Mouse (Mus musculus): ENCODE results near the gene Iqcf5. TPM values are rescaled to one million over a fixed set of nuclear protein-coding genes. Genes with fewer than 3 reads are reported as not detected.

The Iqcf5 gene
- polyA plus RNA-seq, 1 experiment, result not detected

DNA sequence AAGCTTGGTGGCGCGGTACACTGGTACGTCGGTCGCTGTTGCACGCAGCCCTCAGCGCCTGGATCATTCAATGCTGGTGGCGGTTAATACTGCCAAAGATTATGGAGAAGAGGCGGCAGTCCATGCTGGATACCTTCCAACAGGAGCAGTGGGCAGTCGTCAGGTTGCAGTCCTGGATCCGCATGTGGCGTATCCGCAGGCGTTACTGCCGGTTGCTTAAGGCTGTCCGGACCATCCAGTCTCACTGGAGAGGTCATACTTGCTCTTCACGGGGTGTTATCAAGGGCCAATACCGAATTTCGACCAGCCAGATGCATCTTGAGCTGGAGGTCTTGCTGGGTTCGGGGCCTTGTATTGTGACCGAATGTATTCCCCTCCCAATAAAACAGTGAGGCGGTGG, 12.5 kb upstream of the Iqcf5 start:
- Histone ChIP-seq H3K27me3 (ENCODE audit: control insufficient read depth, insufficient read depth, low read length) (no peaks in the 10 kb centered on the region), H3K36me3 (ENCODE audit: control insufficient read depth, insufficient read depth, low read length) (no peaks in the 10 kb centered on the region), H3K4me3 (ENCODE audit: low read depth, low read length) (no peak overlapping the region), H3K4me1 (ENCODE audit: control insufficient read depth, insufficient read depth, insufficient read length, low read length) (no peaks in the 10 kb centered on the region), H3K27ac (ENCODE audit: insufficient read depth, low read depth, low read length) (no peak overlapping the region)
- 84% methylated on average over 22 of the region's 22 CpGs for WGBS
- TF ChIP-seq POLR2A (IDR thresholded peaks at IDR 0.05; ENCODE audit: low read depth, low read length) (no peak), CTCF (IDR thresholded peaks at IDR 0.05; ENCODE audit: extremely low read depth, insufficient read length, insufficient replicate concordance, low read depth, low read length) (no peak)

DNA sequence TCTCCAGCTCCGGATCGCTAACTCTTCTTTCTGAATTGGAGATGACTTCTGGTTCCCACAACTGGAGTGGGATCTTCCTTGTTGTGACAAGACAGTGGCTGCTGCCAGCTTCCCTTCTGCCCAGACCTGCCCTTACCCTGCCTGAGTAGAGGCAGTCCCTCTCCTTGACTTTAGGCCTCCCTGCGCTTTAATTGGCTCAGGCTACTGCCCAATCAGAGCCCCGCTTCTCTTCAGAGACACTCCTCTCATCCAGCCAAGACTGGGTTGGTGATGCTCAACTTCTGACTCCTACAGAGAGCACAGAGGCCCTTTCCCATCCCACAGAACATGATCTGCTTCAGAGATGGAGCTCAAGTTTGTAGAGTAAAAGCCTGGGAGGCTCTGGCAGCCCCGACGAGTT, 10.1 kb upstream of the Iqcf5 start:
- no peak overlapping the region for H3K27ac ChIP-seq (ENCODE audit: insufficient read depth, low read depth, low read length)
- TF ChIP-seq CTCF (IDR thresholded peaks at IDR 0.05; ENCODE audit: extremely low read depth, insufficient read length, insufficient replicate concordance, low read depth, low read length) (no peak), POLR2A (IDR thresholded peaks at IDR 0.05; ENCODE audit: low read depth, low read length) (no peak)
- 79% methylated on average over 6 of the region's 6 CpGs for WGBS
- H3K27me3 ChIP-seq (ENCODE audit: control insufficient read depth, insufficient read depth, low read length), result no peaks in the 10 kb centered on the region; the same call in none of the 2 replicates
- no peaks in the 10 kb centered on the region for H3K36me3 ChIP-seq (ENCODE audit: control insufficient read depth, insufficient read depth, low read length)
- H3K4me1 ChIP-seq (ENCODE audit: control insufficient read depth, insufficient read depth, insufficient read length, low read length), result no peaks in the 10 kb centered on the region
- H3K4me3 ChIP-seq (ENCODE audit: low read depth, low read length), result no peak overlapping the region

DNA sequence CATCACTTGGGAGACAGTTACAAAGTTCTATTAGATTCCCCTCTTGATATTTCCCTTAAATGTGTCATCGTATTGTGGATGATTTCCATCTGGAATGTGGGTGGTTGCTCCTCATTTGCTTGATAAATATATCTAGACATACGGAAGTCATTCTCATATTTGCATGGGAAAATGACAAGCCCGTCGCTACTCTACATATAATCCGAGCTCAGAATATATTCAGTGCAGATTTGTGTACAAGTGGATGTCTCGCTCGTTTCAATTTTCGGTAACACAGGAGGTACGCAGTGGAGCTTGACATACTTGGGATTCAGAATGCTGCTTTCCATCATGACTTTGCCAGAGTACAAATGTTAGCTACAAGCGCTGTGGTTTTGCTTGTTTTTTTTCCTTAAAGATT, 5.0 kb upstream of the Iqcf5 start:
- 88% methylated on average over 10 of the region's 10 CpGs for whole genome bisulfite sequencing
- no peak overlapping the region for H3K27ac ChIP-seq (ENCODE audit: insufficient read depth, low read depth, low read length)
- H3K27me3 ChIP-seq (ENCODE audit: control insufficient read depth, insufficient read depth, low read length), result no peaks in the 10 kb centered on the region; the same call in none of the 2 replicates
- TF ChIP-seq CTCF (IDR thresholded peaks at IDR 0.05; ENCODE audit: extremely low read depth, insufficient read length, insufficient replicate concordance, low read depth, low read length) (no peak), POLR2A (IDR thresholded peaks at IDR 0.05; ENCODE audit: low read depth, low read length) (no peak)
- no peaks in the 10 kb centered on the region for H3K4me1 ChIP-seq (ENCODE audit: control insufficient read depth, insufficient read depth, insufficient read length, low read length)
- no peak overlapping the region for H3K4me3 ChIP-seq (ENCODE audit: low read depth, low read length)
- H3K36me3 ChIP-seq (ENCODE audit: control insufficient read depth, insufficient read depth, low read length), result no peaks in the 10 kb centered on the region

DNA sequence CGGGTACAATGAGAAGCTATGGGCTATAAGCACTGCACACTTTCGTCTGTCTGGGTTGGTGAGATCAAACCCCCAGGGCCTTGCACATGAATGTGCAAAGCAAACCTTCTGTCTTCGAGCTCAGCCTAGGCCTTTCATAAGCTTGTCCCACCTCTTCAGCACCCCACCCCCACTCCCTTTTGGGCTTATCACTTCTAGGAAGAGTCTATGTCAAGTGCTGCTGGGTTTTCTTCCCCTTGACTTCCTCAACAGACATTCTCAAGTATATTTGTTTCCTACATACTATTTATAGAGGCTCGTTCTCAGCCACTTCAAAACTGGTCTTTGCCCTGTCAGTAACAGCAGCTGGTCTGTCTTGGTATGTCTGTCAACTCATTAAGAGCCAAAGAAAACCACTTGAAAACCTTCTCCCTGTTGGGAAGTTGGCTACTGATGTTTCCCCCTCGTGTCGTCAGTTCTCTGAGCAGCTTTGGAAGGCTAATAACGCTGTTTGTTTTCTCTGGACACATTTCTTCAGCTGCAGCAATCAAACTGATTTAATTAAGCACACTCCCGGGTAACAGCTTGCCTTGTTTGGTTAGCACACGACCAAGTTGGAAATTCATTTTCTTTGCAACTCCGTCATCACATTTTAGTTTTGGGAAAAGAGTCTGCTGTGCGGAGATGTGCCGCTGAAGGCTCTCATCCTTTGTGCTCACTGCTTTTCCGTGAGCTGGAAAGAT, 1.5 kb upstream of the Iqcf5 start:
- no peaks in the 10 kb centered on the region; the same call in none of the 2 replicates for H3K27me3 ChIP-seq (ENCODE audit: control insufficient read depth, insufficient read depth, low read length)
- TF ChIP-seq CTCF (IDR thresholded peaks at IDR 0.05; ENCODE audit: extremely low read depth, insufficient read length, insufficient replicate concordance, low read depth, low read length) (no peak), POLR2A (IDR thresholded peaks at IDR 0.05; ENCODE audit: low read depth, low read length) (no peak)
- no peak overlapping the region for H3K27ac ChIP-seq (ENCODE audit: insufficient read depth, low read depth, low read length)
- no peaks in the 10 kb centered on the region for H3K36me3 ChIP-seq (ENCODE audit: control insufficient read depth, insufficient read depth, low read length)
- H3K4me1 ChIP-seq (ENCODE audit: control insufficient read depth, insufficient read depth, insufficient read length, low read length), result no peaks in the 10 kb centered on the region
- 49% methylated on average over 13 of the region's 13 CpGs for WGBS
- H3K4me3 ChIP-seq (ENCODE audit: low read depth, low read length), result no peak overlapping the region

DNA sequence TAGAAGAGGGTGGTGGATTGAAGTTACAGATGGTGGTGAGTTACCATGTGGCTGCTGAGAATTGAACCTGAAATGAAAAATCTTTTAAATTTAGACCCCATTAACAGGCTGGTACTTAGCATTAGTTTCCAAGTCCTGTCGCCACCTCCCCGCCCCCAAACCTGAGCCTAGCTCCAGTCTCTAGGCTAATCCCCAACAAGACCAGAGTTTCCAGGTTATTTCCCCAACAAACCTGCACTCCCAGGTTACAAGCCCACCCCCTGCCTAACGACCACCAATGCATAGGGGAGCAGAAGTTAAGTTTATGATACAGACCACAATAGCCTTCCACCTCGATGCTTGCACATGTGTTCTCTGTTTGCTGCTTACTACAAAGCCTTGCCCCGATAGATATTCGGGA, 807 bp upstream of the Iqcf5 start:
- H3K36me3 ChIP-seq (ENCODE audit: control insufficient read depth, insufficient read depth, low read length), result no peaks in the 10 kb centered on the region
- TF ChIP-seq CTCF (IDR thresholded peaks at IDR 0.05; ENCODE audit: extremely low read depth, insufficient read length, insufficient replicate concordance, low read depth, low read length) (no peak), POLR2A (IDR thresholded peaks at IDR 0.05; ENCODE audit: low read depth, low read length) (no peak)
- H3K4me1 ChIP-seq (ENCODE audit: control insufficient read depth, insufficient read depth, insufficient read length, low read length), result no peaks in the 10 kb centered on the region
- no peak overlapping the region for H3K27ac ChIP-seq (ENCODE audit: insufficient read depth, low read depth, low read length)
- WGBS, result 77% methylated on average over 6 of the region's 6 CpGs
- no peak overlapping the region for H3K4me3 ChIP-seq (ENCODE audit: low read depth, low read length)
- H3K27me3 ChIP-seq (ENCODE audit: control insufficient read depth, insufficient read depth, low read length), result no peaks in the 10 kb centered on the region; the same call in 1 of the 2 replicates

DNA sequence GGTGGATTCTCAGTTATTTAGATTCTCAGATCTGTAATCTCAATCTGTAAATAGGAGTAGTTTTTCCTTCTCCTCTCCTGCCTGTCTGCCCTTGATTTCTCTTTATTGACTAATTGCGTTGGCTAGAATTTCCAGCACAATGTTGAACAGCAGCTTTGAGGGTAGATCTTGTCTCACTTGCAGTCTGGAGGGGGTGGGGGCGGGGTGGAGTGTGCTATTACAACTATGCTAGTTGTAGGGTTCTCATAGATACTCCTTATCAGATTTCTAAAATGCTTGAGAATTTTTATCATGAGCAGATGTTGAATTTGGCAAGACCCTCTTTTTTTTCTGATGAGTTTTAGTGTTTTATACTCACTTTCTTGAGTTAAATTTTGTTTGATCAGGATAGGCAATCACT, 5.1 kb downstream of the Iqcf5 start:
- Histone ChIP-seq H3K4me3 (ENCODE audit: low read depth, low read length) (no peak overlapping the region), H3K27ac (ENCODE audit: insufficient read depth, low read depth, low read length) (no peak overlapping the region), H3K36me3 (ENCODE audit: control insufficient read depth, insufficient read depth, low read length) (no peaks in the 10 kb centered on the region), H3K4me1 (ENCODE audit: control insufficient read depth, insufficient read depth, insufficient read length, low read length) (no peaks in the 10 kb centered on the region), H3K27me3 (ENCODE audit: control insufficient read depth, insufficient read depth, low read length) (no peaks in the 10 kb centered on the region)
- no peak for TF ChIP-seq POLR2A (IDR thresholded peaks at IDR 0.05; ENCODE audit: low read depth, low read length)
- no peak for TF ChIP-seq CTCF (IDR thresholded peaks at IDR 0.05; ENCODE audit: extremely low read depth, insufficient read length, insufficient replicate concordance, low read depth, low read length)
- 47% methylated on average over 2 of the region's 2 CpGs for WGBS

DNA sequence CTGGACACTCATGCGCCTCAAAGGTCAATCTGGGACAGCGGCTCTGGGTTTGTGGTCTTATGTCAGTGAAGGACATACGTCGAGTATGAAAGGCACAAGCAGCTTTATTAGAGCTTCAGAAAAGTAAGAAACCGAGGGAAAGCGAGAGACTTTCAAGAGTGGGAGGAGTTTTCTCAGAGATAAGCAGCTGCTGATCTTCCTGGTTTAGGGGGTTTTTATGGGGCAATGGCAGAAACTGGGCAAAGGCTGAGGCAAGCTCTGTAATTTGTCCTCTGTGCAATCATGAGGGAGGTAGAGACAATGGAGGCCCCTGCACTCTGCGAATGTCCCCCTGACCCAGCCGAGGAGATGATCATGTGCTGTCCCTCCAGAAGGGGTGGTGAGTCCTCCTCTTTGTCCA, 5.5 kb downstream of the Iqcf5 start:
- no peak for TF ChIP-seq POLR2A (IDR thresholded peaks at IDR 0.05; ENCODE audit: low read depth, low read length)
- TF ChIP-seq CTCF (IDR thresholded peaks at IDR 0.05; ENCODE audit: extremely low read depth, insufficient read length, insufficient replicate concordance, low read depth, low read length), result no peak
- no peaks in the 10 kb centered on the region for H3K4me1 ChIP-seq (ENCODE audit: control insufficient read depth, insufficient read depth, insufficient read length, low read length)
- WGBS, result 40% methylated on average over 8 of the region's 8 CpGs
- H3K27ac ChIP-seq (ENCODE audit: insufficient read depth, low read depth, low read length), result no peak overlapping the region
- H3K4me3 ChIP-seq (ENCODE audit: low read depth, low read length), result no peak overlapping the region
- H3K27me3 ChIP-seq (ENCODE audit: control insufficient read depth, insufficient read depth, low read length), result no peaks in the 10 kb centered on the region
- no peaks in the 10 kb centered on the region for H3K36me3 ChIP-seq (ENCODE audit: control insufficient read depth, insufficient read depth, low read length)

Data from small intestine, adult 2 months (tissue).